Mouse (Mus musculus) MEL (cell line): Measurements from ENCODE around the gene C1galt1c1. TPM values are rescaled to one million over a fixed set of nuclear protein-coding genes. Genes with fewer than 3 reads are reported as not detected.
A peak's percentile ranks its signal among the peaks of the same experiment; 100 is the strongest.

Experiments
- DNase-seq: peaks from one replicate; pipeline ENCODE4 v3.0.0; 2011; ENCODE audit warnings: low read depth, low spot score
- H3K27ac ChIP-seq: 2 replicates; pipeline ENCODE4 v1.5.1; 2012; ENCODE audit warnings: low read depth, mild to moderate bottlenecking, control low read depth, low read length, moderate library complexity; ENCODE audit not compliant: control insufficient read depth
- H3K27me3 ChIP-seq, 2 experiments: fragments of 150-350 bp in 1 of 2; sonication (generic) in 1 of 2; 2 replicates each; pipeline ENCODE4 v1.6.1; 2012; ENCODE audit warnings: low read length in 2 of 2, mild to moderate bottlenecking in 2 of 2, improper control_type of control experiment in 1 of 2, moderate library complexity in 1 of 2; ENCODE audit not compliant: insufficient read depth in 2 of 2, control insufficient read depth in 1 of 2
- H3K36me3 ChIP-seq, 2 experiments: 2 replicates each; pipeline ENCODE4 v1.6.1; 2012 to 2014; ENCODE audit warnings: low read length in 2 of 2, improper control_type of control experiment in 1 of 2, inconsistent platforms in 1 of 2, mild to moderate bottlenecking in 1 of 2; ENCODE audit not compliant: insufficient read depth in 2 of 2, control insufficient read depth in 1 of 2
- H3K4me1 ChIP-seq, 2 experiments: fragments of 150-350 bp in 1 of 2; sonication (generic) in 1 of 2; 2 replicates each; pipeline ENCODE4 v1.6.1; 2012; ENCODE audit warnings: low read length in 2 of 2, improper control_type of control experiment in 1 of 2, mild to moderate bottlenecking in 1 of 2; ENCODE audit not compliant: insufficient read depth in 2 of 2, control insufficient read depth in 1 of 2
- H3K4me3 ChIP-seq, 2 experiments: fragments of 150-350 bp in 1 of 2; sonication (generic) in 1 of 2; 2 replicates each; pipeline ENCODE4 v1.5.1; 2012; ENCODE audit warnings: low read depth in 2 of 2, low read length in 2 of 2, mild to moderate bottlenecking in 2 of 2, moderate library complexity in 2 of 2, control low read depth in 1 of 2, improper control_type of control experiment in 1 of 2; ENCODE audit not compliant: control insufficient read depth in 1 of 2, insufficient read depth in 1 of 2
- H3K79me2 ChIP-seq: 2 replicates; pipeline ENCODE4 v1.6.1; 2012; ENCODE audit warnings: mild to moderate bottlenecking, low read length, moderate library complexity; ENCODE audit not compliant: control insufficient read depth, poor library complexity, insufficient read depth
- H3K9ac ChIP-seq: 2 replicates; pipeline ENCODE4 v1.6.1; 2012; ENCODE audit warnings: low read depth, mild to moderate bottlenecking, control low read depth, low read length, moderate library complexity; ENCODE audit not compliant: control insufficient read depth, poor library complexity, severe bottlenecking
- H3K9me3 ChIP-seq: fragments of 150-350 bp; sonication (generic); replicated peaks from 2 replicates; pipeline ENCODE4 v1.6.1; 2012; ENCODE audit warnings: mild to moderate bottlenecking, low read length, improper control_type of control experiment, moderate library complexity; ENCODE audit not compliant: insufficient read depth
- BHLHE40 ChIP-seq: IDR thresholded peaks from 2 replicates; pipeline ENCODE4 v1.6.1; 2012; ENCODE audit warnings: low read depth, mild to moderate bottlenecking, inconsistent platforms, low read length, improper control_type of control experiment, borderline replicate concordance
- EP300 ChIP-seq, 2 experiments: IDR thresholded peaks; 2 replicates each; pipeline ENCODE4 v1.6.1; 2011; ENCODE audit warnings: improper control_type of control experiment in 2 of 2, low read length in 2 of 2, low read depth in 1 of 2, mild to moderate bottlenecking in 1 of 2
- ETS1 ChIP-seq: IDR thresholded peaks from 2 replicates; pipeline ENCODE4 v1.6.1; 2012; ENCODE audit warnings: low read depth, mild to moderate bottlenecking, inconsistent platforms, low read length, improper control_type of control experiment, moderate library complexity
- GABPA ChIP-seq: IDR thresholded peaks from 2 replicates; pipeline ENCODE4 v1.6.1; 2012; ENCODE audit warnings: low read depth, mild to moderate bottlenecking, inconsistent platforms, low read length, improper control_type of control experiment, moderate library complexity
- GATA1 ChIP-seq: IDR thresholded peaks from 2 replicates; pipeline ENCODE4 v1.6.1; 2011; ENCODE audit warnings: low read depth, low read length, improper control_type of control experiment
- MAFK ChIP-seq: IDR thresholded peaks from 2 replicates; pipeline ENCODE4 v1.6.1; 2011; ENCODE audit warnings: low read depth, mild to moderate bottlenecking, low read length, improper control_type of control experiment, borderline replicate concordance
- MEF2A ChIP-seq: IDR thresholded peaks from 2 replicates; pipeline ENCODE4 v1.6.1; 2014; ENCODE audit warnings: low read depth, mild to moderate bottlenecking, inconsistent platforms, low read length, improper control_type of control experiment; ENCODE audit not compliant: poor library complexity, insufficient replicate concordance, severe bottlenecking; ENCODE audit errors: extremely low read depth
- MXI1 ChIP-seq: IDR thresholded peaks from 2 replicates; pipeline ENCODE4 v1.6.1; 2011; ENCODE audit warnings: mild to moderate bottlenecking, low read depth, low read length, improper control_type of control experiment
- MYC ChIP-seq: IDR thresholded peaks from 2 replicates; pipeline ENCODE4 v1.6.1; 2011; ENCODE audit warnings: low read depth, mild to moderate bottlenecking, low read length, improper control_type of control experiment, moderate library complexity
- POLR2AphosphoS2 ChIP-seq: IDR thresholded peaks from 2 replicates; pipeline ENCODE4 v1.6.1; 2011; ENCODE audit warnings: low read length, improper control_type of control experiment
- RAD21 ChIP-seq: IDR thresholded peaks from 2 replicates; pipeline ENCODE4 v1.6.1; 2011; ENCODE audit warnings: mild to moderate bottlenecking, low read depth, low read length, improper control_type of control experiment
- SIN3A ChIP-seq: IDR thresholded peaks from 2 replicates; pipeline ENCODE4 v1.6.1; 2012; ENCODE audit warnings: low read length, improper control_type of control experiment, inconsistent platforms
- TAL1 ChIP-seq: IDR thresholded peaks from 2 replicates; pipeline ENCODE4 v1.6.1; 2012; ENCODE audit warnings: mild to moderate bottlenecking, inconsistent platforms, low read length, moderate library complexity, mixed read lengths
- TBP ChIP-seq: IDR thresholded peaks from 2 replicates; pipeline ENCODE4 v1.8.0; 2011; ENCODE audit warnings: low read depth, low read length, improper control_type of control experiment
- TCF12 ChIP-seq: IDR thresholded peaks from 2 replicates; pipeline ENCODE4 v1.6.1; 2014; ENCODE audit warnings: low read depth, mild to moderate bottlenecking, inconsistent platforms, low read length, improper control_type of control experiment, moderate library complexity
- USF1 ChIP-seq: IDR thresholded peaks from 2 replicates; pipeline ENCODE4 v1.6.1; 2014; ENCODE audit warnings: low read depth, mild to moderate bottlenecking, inconsistent platforms, low read length, improper control_type of control experiment, moderate library complexity
- polyA plus RNA-seq, 2 experiments: library from polyadenylated mRNA; stranded (reverse) in 1 of 2; unstranded in 1 of 2; fragments of >175 nt in 1 of 2; fragments of >200 nt in 1 of 2; gene quantifications; 2 replicates each; pipeline versions ENCODE4 v1.2.1 to v1.2.4; 2012; ENCODE audit warnings: low replicate concordance in 2 of 2, low read depth in 1 of 2; ENCODE audit not compliant: insufficient read length in 2 of 2, insufficient read depth in 1 of 2, missing spikeins in 1 of 2
- total RNA-seq: library from RNA; depleted of rRNA; stranded (reverse); fragments of 300-350 nt; gene quantifications from 2 replicates; pipeline ENCODE4 v1.2.3, GENCODE M21; 2012

Gene C1galt1c1
- total and polyA plus RNA-seq, 3 experiments = 8.0 to 11.0 TPM; not detected in 1

- Histone ChIP-seq H3K9ac (no peak overlapping the region), H3K27ac (peak overlapping the region; percentile 65), H3K9me3 (no peaks in the 10 kb centered on the region), H3K36me3 (peaks cover 0 to 30% of the 10 kb centered on the region in 2 experiments; a peak in 2 of 4 replicates), H3K4me3 (no peak overlapping the region), H3K27me3 (no peaks in the 10 kb centered on the region), H3K4me1 (peaks cover 12 to 28% of the 10 kb centered on the region in 2 experiments), H3K79me2 (no peaks in the 10 kb centered on the region)
- TF ChIP-seq TCF12 = peak; percentile 44; the same call in 1 of the 2 replicates
- TF ChIP-seq BHLHE40 = no peak
- peak; percentile 49 to 59; a peak in 1 of 4 replicates for TF ChIP-seq EP300 (IDR thresholded peaks at IDR 0.05; ENCODE audit: low read depth in 1 of 2, low read length in 2 of 2)
- no peak for TF ChIP-seq MYC
- no peak; the same call in 1 of the 2 replicates for TF ChIP-seq SIN3A
- TF ChIP-seq GATA1 = peak; percentile 84
- TF ChIP-seq ETS1 = peak; percentile 86
- 0 out of 2 replicates have a peak, but pooled peaks have one; percentile 24 for TF ChIP-seq TAL1
- peak; percentile 65 for DNase-seq
Observed at GRCm38 (mm10) chrX:38591749-38592148, 43.1 kb downstream of the C1galt1c1 start.

- no peak overlapping the region for H3K9ac ChIP-seq
- no peak overlapping the region for H3K27ac ChIP-seq
- TF ChIP-seq USF1 (no peak), MEF2A (no peak), TAL1 (peak; percentile 10; the same call in 1 of the 2 replicates), EP300 (IDR thresholded peaks at IDR 0.05; ENCODE audit: low read depth in 1 of 2, low read length in 2 of 2) (no peak), RAD21 (no peak), POLR2AphosphoS2 (no peak)
- TF ChIP-seq, all 39 proteins: peak for 1
- no peak for DNase-seq
- H3K36me3 ChIP-seq = peaks cover 0 to 39% of the 10 kb centered on the region in 2 experiments; a peak in 2 of 4 replicates
- peaks cover 12 to 31% of the 10 kb centered on the region in 2 experiments for H3K4me1 ChIP-seq
- H3K27me3 ChIP-seq = no peaks in the 10 kb centered on the region
- H3K79me2 ChIP-seq = no peaks in the 10 kb centered on the region
- H3K4me3 ChIP-seq = no peak overlapping the region
- H3K9me3 ChIP-seq = no peaks in the 10 kb centered on the region
Observed at GRCm38 (mm10) chrX:38589827-38590226, 45.1 kb downstream of the C1galt1c1 start.

- DNase-seq = no peak
- Histone ChIP-seq H3K4me3 (no peak overlapping the region), H3K27ac (no peak overlapping the region), H3K27me3 (no peaks in the 10 kb centered on the region), H3K9ac (no peak overlapping the region), H3K9me3 (no peaks in the 10 kb centered on the region), H3K4me1 (peaks cover 7 to 16% of the 10 kb centered on the region in 2 experiments), H3K36me3 (peaks cover 0 to 34% of the 10 kb centered on the region in 2 experiments; a peak in 2 of 4 replicates), H3K79me2 (no peaks in the 10 kb centered on the region)
- TF ChIP-seq TBP (no peak), GABPA (no peak), SIN3A (no peak), MXI1 (no peak), MAFK (no peak), TAL1 (peak; percentile 28), EP300 (IDR thresholded peaks at IDR 0.05; ENCODE audit: low read depth in 1 of 2, low read length in 2 of 2) (peak in 1 of 2 experiments; percentile 51; a peak in 1 of 4 replicates)
Observed at GRCm38 (mm10) chrX:38583261-38583660, 51.6 kb downstream of the C1galt1c1 start.
